Mouse (Mus musculus): ENCODE measurements around the gene Mllt1. TPM values are rescaled to one million over a fixed set of nuclear protein-coding genes. Genes with fewer than 3 reads are reported as not detected.
A peak's percentile ranks its signal among the peaks of the same experiment; 100 is the strongest.

Gene Mllt1
- polyA plus RNA-seq, 1 experiment: 28.5 TPM

GRCm38 (mm10) chr17:56930026-56930425 is 5.2 kb downstream of the Mllt1 start:
- TF ChIP-seq CEBPB (IDR thresholded peaks at IDR 0.05; ENCODE audit: insufficient read depth, poor library complexity, severe bottlenecking) (peak; percentile 72), POLR2A (IDR thresholded peaks at IDR 0.05; ENCODE audit: insufficient read length, low read depth) (no peak)
- Histone ChIP-seq H3K36me3 (ENCODE audit: control insufficient read depth, insufficient read depth) (no peaks in the 10 kb centered on the region), H3K27me3 (ENCODE audit: control insufficient read depth, insufficient read depth, insufficient read length) (no peaks in the 10 kb centered on the region), H3K4me2 (ENCODE audit: low read depth) (no peak overlapping the region), H3K4me3 (no peak overlapping the region), H3K79me2 (ENCODE audit: control insufficient read depth, insufficient read depth) (peaks cover 62% of the 10 kb centered on the region), H3ac (ENCODE audit: control insufficient read depth, insufficient read length) (no peak overlapping the region)

DNA sequence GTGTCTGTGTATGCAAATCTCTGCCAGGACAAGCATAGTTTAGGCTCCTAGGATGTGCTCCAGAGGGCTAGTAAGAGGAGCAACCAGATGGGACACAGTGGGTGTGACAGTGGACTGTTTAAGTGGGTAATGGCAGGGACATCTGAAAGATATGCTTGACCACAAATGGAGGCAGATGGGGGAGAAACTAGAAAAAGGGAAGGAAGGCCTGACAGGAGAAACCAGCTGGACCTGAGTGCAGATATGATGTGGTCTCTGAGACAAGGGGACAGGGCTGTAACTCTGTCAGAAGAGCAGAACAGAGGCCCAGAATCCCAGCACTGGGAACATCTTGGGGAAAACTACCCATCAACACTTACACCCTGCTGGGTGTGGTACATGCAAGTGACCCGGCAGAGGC is 5.7 kb downstream of the Mllt1 start:
- H3K4me2 ChIP-seq (ENCODE audit: low read depth): no peak overlapping the region
- H3K27me3 ChIP-seq (ENCODE audit: control insufficient read depth, insufficient read depth, insufficient read length): no peaks in the 10 kb centered on the region
- no peaks in the 10 kb centered on the region for H3K36me3 ChIP-seq (ENCODE audit: control insufficient read depth, insufficient read depth)
- no peak overlapping the region for H3K4me3 ChIP-seq
- no peak overlapping the region for H3ac ChIP-seq (ENCODE audit: control insufficient read depth, insufficient read length)
- TF ChIP-seq REST (IDR thresholded peaks at IDR 0.05; ENCODE audit: insufficient read depth, insufficient read length) (no peak), POLR2AphosphoS2 (IDR thresholded peaks at IDR 0.05; ENCODE audit: insufficient read length, low read depth) (no peak), TCF12 (IDR thresholded peaks at IDR 0.05; ENCODE audit: insufficient read depth, poor library complexity, severe bottlenecking) (no peak), POLR2A (IDR thresholded peaks at IDR 0.05; ENCODE audit: insufficient read length, low read depth) (no peak), MYOD1 (IDR thresholded peaks at IDR 0.05; ENCODE audit: control insufficient read depth in 1 of 3, insufficient read length in 2 of 3, low read depth in 2 of 3) (no peak), MAX (IDR thresholded peaks at IDR 0.05; ENCODE audit: low read depth) (no peak), E2F4 (IDR thresholded peaks at IDR 0.05; ENCODE audit: insufficient read depth) (no peak), USF1 (IDR thresholded peaks at IDR 0.05; ENCODE audit: low read depth) (no peak), MYOG (IDR thresholded peaks at IDR 0.05; ENCODE audit: control insufficient read depth in 1 of 3, insufficient read depth in 1 of 3, insufficient read length in 2 of 3, low read depth in 2 of 3) (no peak), CEBPB (IDR thresholded peaks at IDR 0.05; ENCODE audit: insufficient read depth, poor library complexity, severe bottlenecking) (no peak), TCF3 (IDR thresholded peaks at IDR 0.05; ENCODE audit: insufficient read length, low read depth) (no peak), SRF (IDR thresholded peaks at IDR 0.05; ENCODE audit: control insufficient read depth, insufficient read length, low read depth) (no peak)
- H3K79me2 ChIP-seq (ENCODE audit: control insufficient read depth, insufficient read depth): peaks cover 62% of the 10 kb centered on the region

GRCm38 (mm10) chr17:56929101-56929500 is 6.1 kb downstream of the Mllt1 start:
- TF ChIP-seq TCF3 (IDR thresholded peaks at IDR 0.05; ENCODE audit: insufficient read length, low read depth): no peak
- no peak for TF ChIP-seq POLR2AphosphoS2 (IDR thresholded peaks at IDR 0.05; ENCODE audit: insufficient read length, low read depth)
- TF ChIP-seq SRF (IDR thresholded peaks at IDR 0.05; ENCODE audit: control insufficient read depth, insufficient read length, low read depth): no peak
- TF ChIP-seq TCF12 (IDR thresholded peaks at IDR 0.05; ENCODE audit: insufficient read depth, poor library complexity, severe bottlenecking): no peak
- TF ChIP-seq E2F4 (IDR thresholded peaks at IDR 0.05; ENCODE audit: insufficient read depth): no peak
- no peak for TF ChIP-seq MYOG (IDR thresholded peaks at IDR 0.05; ENCODE audit: control insufficient read depth in 1 of 3, insufficient read depth in 1 of 3, insufficient read length in 2 of 3, low read depth in 2 of 3)
- no peak for TF ChIP-seq REST (IDR thresholded peaks at IDR 0.05; ENCODE audit: insufficient read depth, insufficient read length)
- no peak for TF ChIP-seq MYOD1 (IDR thresholded peaks at IDR 0.05; ENCODE audit: control insufficient read depth in 1 of 3, insufficient read length in 2 of 3, low read depth in 2 of 3)
- no peak for TF ChIP-seq USF1 (IDR thresholded peaks at IDR 0.05; ENCODE audit: low read depth)
- no peak for TF ChIP-seq MAX (IDR thresholded peaks at IDR 0.05; ENCODE audit: low read depth)
- TF ChIP-seq POLR2A (IDR thresholded peaks at IDR 0.05; ENCODE audit: insufficient read length, low read depth): no peak
- TF ChIP-seq CEBPB (IDR thresholded peaks at IDR 0.05; ENCODE audit: insufficient read depth, poor library complexity, severe bottlenecking): no peak
- no peak overlapping the region for H3K4me3 ChIP-seq
- no peak overlapping the region for H3ac ChIP-seq (ENCODE audit: control insufficient read depth, insufficient read length)
- no peaks in the 10 kb centered on the region for H3K36me3 ChIP-seq (ENCODE audit: control insufficient read depth, insufficient read depth)
- H3K4me2 ChIP-seq (ENCODE audit: low read depth): no peak overlapping the region
- no peaks in the 10 kb centered on the region for H3K27me3 ChIP-seq (ENCODE audit: control insufficient read depth, insufficient read depth, insufficient read length)
- peaks cover 59% of the 10 kb centered on the region for H3K79me2 ChIP-seq (ENCODE audit: control insufficient read depth, insufficient read depth)

GRCm38 (mm10) chr17:56925998-56926397 is 9.2 kb downstream of the Mllt1 start:
- Histone ChIP-seq H3K79me2 (ENCODE audit: control insufficient read depth, insufficient read depth) (peaks cover 31% of the 10 kb centered on the region), H3K4me2 (ENCODE audit: low read depth) (no peak overlapping the region), H3K4me3 (no peak overlapping the region), H3ac (ENCODE audit: control insufficient read depth, insufficient read length) (no peak overlapping the region), H3K27me3 (ENCODE audit: control insufficient read depth, insufficient read depth, insufficient read length) (no peaks in the 10 kb centered on the region), H3K36me3 (ENCODE audit: control insufficient read depth, insufficient read depth) (peaks cover 9% of the 10 kb centered on the region)
- TF ChIP-seq E2F4 (IDR thresholded peaks at IDR 0.05; ENCODE audit: insufficient read depth): no peak
- TF ChIP-seq USF1 (IDR thresholded peaks at IDR 0.05; ENCODE audit: low read depth): no peak
- TF ChIP-seq SRF (IDR thresholded peaks at IDR 0.05; ENCODE audit: control insufficient read depth, insufficient read length, low read depth): no peak
- TF ChIP-seq REST (IDR thresholded peaks at IDR 0.05; ENCODE audit: insufficient read depth, insufficient read length): no peak
- TF ChIP-seq POLR2A (IDR thresholded peaks at IDR 0.05; ENCODE audit: insufficient read length, low read depth): no peak
- TF ChIP-seq CEBPB (IDR thresholded peaks at IDR 0.05; ENCODE audit: insufficient read depth, poor library complexity, severe bottlenecking): no peak
- TF ChIP-seq TCF12 (IDR thresholded peaks at IDR 0.05; ENCODE audit: insufficient read depth, poor library complexity, severe bottlenecking): no peak
- TF ChIP-seq MYOG (IDR thresholded peaks at IDR 0.05; ENCODE audit: control insufficient read depth in 1 of 3, insufficient read depth in 1 of 3, insufficient read length in 2 of 3, low read depth in 2 of 3): no peak
- no peak for TF ChIP-seq TCF3 (IDR thresholded peaks at IDR 0.05; ENCODE audit: insufficient read length, low read depth)
- TF ChIP-seq POLR2AphosphoS2 (IDR thresholded peaks at IDR 0.05; ENCODE audit: insufficient read length, low read depth): no peak
- no peak for TF ChIP-seq MYOD1 (IDR thresholded peaks at IDR 0.05; ENCODE audit: control insufficient read depth in 1 of 3, insufficient read length in 2 of 3, low read depth in 2 of 3)
- no peak for TF ChIP-seq MAX (IDR thresholded peaks at IDR 0.05; ENCODE audit: low read depth)

GRCm38 (mm10) chr17:56919725-56920124 is 15.5 kb downstream of the Mllt1 start:
- peaks cover 9% of the 10 kb centered on the region for H3K36me3 ChIP-seq (ENCODE audit: control insufficient read depth, insufficient read depth)

More at GRCm38 (mm10) chr17:56919725-56920124, 15.5 kb downstream of the Mllt1 start:
- TF ChIP-seq TCF12 (IDR thresholded peaks at IDR 0.05; ENCODE audit: insufficient read depth, poor library complexity, severe bottlenecking): no peak
- TF ChIP-seq MYOG (IDR thresholded peaks at IDR 0.05; ENCODE audit: control insufficient read depth in 1 of 3, insufficient read depth in 1 of 3, insufficient read length in 2 of 3, low read depth in 2 of 3): no peak
- no peak for TF ChIP-seq REST (IDR thresholded peaks at IDR 0.05; ENCODE audit: insufficient read depth, insufficient read length)
- TF ChIP-seq E2F4 (IDR thresholded peaks at IDR 0.05; ENCODE audit: insufficient read depth): no peak
- TF ChIP-seq TCF3 (IDR thresholded peaks at IDR 0.05; ENCODE audit: insufficient read length, low read depth): no peak
- no peak for TF ChIP-seq MYOD1 (IDR thresholded peaks at IDR 0.05; ENCODE audit: control insufficient read depth in 1 of 3, insufficient read length in 2 of 3, low read depth in 2 of 3)
- no peak for TF ChIP-seq CEBPB (IDR thresholded peaks at IDR 0.05; ENCODE audit: insufficient read depth, poor library complexity, severe bottlenecking)
- TF ChIP-seq MAX (IDR thresholded peaks at IDR 0.05; ENCODE audit: low read depth): no peak
- no peak for TF ChIP-seq POLR2AphosphoS2 (IDR thresholded peaks at IDR 0.05; ENCODE audit: insufficient read length, low read depth)
- no peak for TF ChIP-seq USF1 (IDR thresholded peaks at IDR 0.05; ENCODE audit: low read depth)
- H3K79me2 ChIP-seq (ENCODE audit: control insufficient read depth, insufficient read depth): peaks cover 4% of the 10 kb centered on the region
- H3K27me3 ChIP-seq (ENCODE audit: control insufficient read depth, insufficient read depth, insufficient read length): no peaks in the 10 kb centered on the region
- no peak overlapping the region for H3K4me2 ChIP-seq (ENCODE audit: low read depth)
- no peak overlapping the region for H3K4me3 ChIP-seq
- H3ac ChIP-seq (ENCODE audit: control insufficient read depth, insufficient read length): no peak overlapping the region
